Mouse (Mus musculus): Measurements from ENCODE around the gene Elavl1. TPM values are rescaled to one million over a fixed set of nuclear protein-coding genes. Genes with fewer than 3 reads are reported as not detected.

The Elavl1 gene
- polyA plus RNA-seq, 1 experiment from 2014 or later = 319 TPM

- Histone ChIP-seq H3K4me1 (ENCODE audit: insufficient read depth) (0 out of 2 replicates have a peak, but pooled peaks cover 3% of the 10 kb centered on the region), H3K4me2 (peak within 1 kb of the TSS; percentile 81), H3K4me3 (ENCODE audit: low read depth, low read length) (peak within 1 kb of the TSS; percentile 73), H3K27ac (ENCODE audit: low read depth) (peak within 1 kb of the TSS; percentile 84), H3K9me3 (ENCODE audit: low read depth, low read length) (no peaks in the 10 kb centered on the region), H3K36me3 (ENCODE audit: insufficient read depth) (peaks cover 39% of the 10 kb centered on the region), H3K9ac (peak within 1 kb of the TSS; percentile 67), H3K27me3 (ENCODE audit: insufficient read depth, low read length) (no peaks in the 10 kb centered on the region)
- 1% methylated on average over 69 of the region's 69 CpGs for WGBS
- peak; percentile 99 for DNase-seq
- TF ChIP-seq CTCF (IDR thresholded peaks at IDR 0.05; ENCODE audit: low read depth) = no peak
- ATAC-seq (ENCODE audit: insufficient read depth) = peak; percentile 91
Measured at GRCm38 (mm10) chr8:4252934-4253841, 72.0 kb downstream of the Elavl1 start, which contains the start of gene Snapc2. Gene Snapc2, plus strand, starts transcription at chr8:4253080.

GRCm38 (mm10) chr8:4252116-4252760 lies 73.0 kb downstream of the Elavl1 start:
- Histone ChIP-seq H3K36me3 (ENCODE audit: insufficient read depth) (peaks cover 44% of the 10 kb centered on the region), H3K27me3 (ENCODE audit: insufficient read depth, low read length) (no peaks in the 10 kb centered on the region), H3K9ac (peak overlapping the region; percentile 67), H3K4me2 (peak overlapping the region; percentile 81), H3K4me3 (ENCODE audit: low read depth, low read length) (peak overlapping the region; percentile 73), H3K4me1 (ENCODE audit: insufficient read depth) (0 out of 2 replicates have a peak, but pooled peaks cover 3% of the 10 kb centered on the region), H3K9me3 (ENCODE audit: low read depth, low read length) (no peaks in the 10 kb centered on the region), H3K27ac (ENCODE audit: low read depth) (no peak overlapping the region)
- peak; percentile 0; the same call in 1 of the 2 replicates for ATAC-seq (ENCODE audit: insufficient read depth)
- WGBS = 48% methylated on average over 8 of the region's 8 CpGs
- TF ChIP-seq CTCF (IDR thresholded peaks at IDR 0.05; ENCODE audit: low read depth) = no peak
- DNase-seq = no peak

GRCm38 (mm10) chr8:4250306-4250970 lies 74.8 kb downstream of the Elavl1 start:
- H3K4me3 ChIP-seq (ENCODE audit: low read depth, low read length) = no peak overlapping the region
- no peak overlapping the region for H3K4me2 ChIP-seq
- peaks cover 44% of the 10 kb centered on the region for H3K36me3 ChIP-seq (ENCODE audit: insufficient read depth)
- peak; percentile 88 for TF ChIP-seq CTCF (IDR thresholded peaks at IDR 0.05; ENCODE audit: low read depth)
- ATAC-seq (ENCODE audit: insufficient read depth) = peak; percentile 14; the same call in 1 of the 2 replicates
- WGBS = 39% methylated on average over 26 of the region's 26 CpGs
- no peaks in the 10 kb centered on the region for H3K9me3 ChIP-seq (ENCODE audit: low read depth, low read length)
- H3K27me3 ChIP-seq (ENCODE audit: insufficient read depth, low read length) = no peaks in the 10 kb centered on the region
- DNase-seq = peak; percentile 90
- no peak overlapping the region for H3K27ac ChIP-seq (ENCODE audit: low read depth)
- no peak overlapping the region for H3K9ac ChIP-seq
- 0 out of 2 replicates have a peak, but pooled peaks cover 3% of the 10 kb centered on the region for H3K4me1 ChIP-seq (ENCODE audit: insufficient read depth)

GRCm38 (mm10) chr8:4249213-4249612 lies 76.0 kb downstream of the Elavl1 start:
- H3K9me3 ChIP-seq (ENCODE audit: low read depth, low read length) = no peaks in the 10 kb centered on the region
- H3K27ac ChIP-seq (ENCODE audit: low read depth) = peak overlapping the region; percentile 0; the same call in 1 of the 2 replicates
- no peak for ATAC-seq (ENCODE audit: insufficient read depth)
- H3K4me1 ChIP-seq (ENCODE audit: insufficient read depth) = 0 out of 2 replicates have a peak, but pooled peaks cover 3% of the 10 kb centered on the region
- no peaks in the 10 kb centered on the region for H3K27me3 ChIP-seq (ENCODE audit: insufficient read depth, low read length)
- no peak overlapping the region for H3K4me2 ChIP-seq
- peak; percentile 62 for DNase-seq
- H3K36me3 ChIP-seq (ENCODE audit: insufficient read depth) = peaks cover 45% of the 10 kb centered on the region
- no peak for TF ChIP-seq CTCF (IDR thresholded peaks at IDR 0.05; ENCODE audit: low read depth)
- H3K9ac ChIP-seq = no peak overlapping the region
- 14% methylated on average over 29 of the region's 29 CpGs for WGBS
- no peak overlapping the region for H3K4me3 ChIP-seq (ENCODE audit: low read depth, low read length)

GRCm38 (mm10) chr8:4247951-4248540 lies 77.2 kb downstream of the Elavl1 start, which contains the start of gene Tgfbr3l:
Gene Tgfbr3l, plus strand, starts transcription at chr8:4248214.
- H3K36me3 ChIP-seq (ENCODE audit: insufficient read depth) = peaks cover 57% of the 10 kb centered on the region
- 66% methylated on average over 15 of the region's 15 CpGs for WGBS

GRCm38 (mm10) chr8:4247241-4247640 lies 78.0 kb downstream of the Elavl1 start:
- no peak overlapping the region for H3K4me3 ChIP-seq (ENCODE audit: low read depth, low read length)
- H3K27me3 ChIP-seq (ENCODE audit: insufficient read depth, low read length) = no peaks in the 10 kb centered on the region
- DNase-seq (no peak), ATAC-seq (ENCODE audit: insufficient read depth) (no peak)
- H3K27ac ChIP-seq (ENCODE audit: low read depth) = no peak overlapping the region
- no peaks in the 10 kb centered on the region for H3K4me1 ChIP-seq (ENCODE audit: insufficient read depth)
- 88% methylated on average over 8 of the region's 8 CpGs for WGBS
- no peak for TF ChIP-seq CTCF (IDR thresholded peaks at IDR 0.05; ENCODE audit: low read depth)
- H3K36me3 ChIP-seq (ENCODE audit: insufficient read depth) = peaks cover 65% of the 10 kb centered on the region
- H3K9me3 ChIP-seq (ENCODE audit: low read depth, low read length) = no peaks in the 10 kb centered on the region
- no peak overlapping the region for H3K4me2 ChIP-seq
- no peak overlapping the region for H3K9ac ChIP-seq

More at GRCm38 (mm10) chr8:4247951-4248540, 77.2 kb downstream of the Elavl1 start, which contains the start of gene Tgfbr3l:
- DNase-seq = no peak
- no peaks in the 10 kb centered on the region for H3K27me3 ChIP-seq (ENCODE audit: insufficient read depth, low read length)
- H3K27ac ChIP-seq (ENCODE audit: low read depth) = peak within 1 kb of the TSS; percentile 0; the same call in 1 of the 2 replicates
- H3K4me1 ChIP-seq (ENCODE audit: insufficient read depth) = 0 out of 2 replicates have a peak, but pooled peaks cover 3% of the 10 kb centered on the region
- H3K4me2 ChIP-seq = no peak within 1 kb of the TSS
- H3K9me3 ChIP-seq (ENCODE audit: low read depth, low read length) = no peaks in the 10 kb centered on the region
- H3K4me3 ChIP-seq (ENCODE audit: low read depth, low read length) = no peak within 1 kb of the TSS
- TF ChIP-seq CTCF (IDR thresholded peaks at IDR 0.05; ENCODE audit: low read depth) = no peak
- no peak within 1 kb of the TSS for H3K9ac ChIP-seq
- no peak for ATAC-seq (ENCODE audit: insufficient read depth)
